Mouse (Mus musculus): ENCODE data around the gene Ncf1. TPM values are rescaled to one million over a fixed set of nuclear protein-coding genes. Genes with fewer than 3 reads are reported as not detected.

Gene Ncf1
- total and polyA plus RNA-seq, 3 experiments: 287 to 342 (median 302) TPM

DNA sequence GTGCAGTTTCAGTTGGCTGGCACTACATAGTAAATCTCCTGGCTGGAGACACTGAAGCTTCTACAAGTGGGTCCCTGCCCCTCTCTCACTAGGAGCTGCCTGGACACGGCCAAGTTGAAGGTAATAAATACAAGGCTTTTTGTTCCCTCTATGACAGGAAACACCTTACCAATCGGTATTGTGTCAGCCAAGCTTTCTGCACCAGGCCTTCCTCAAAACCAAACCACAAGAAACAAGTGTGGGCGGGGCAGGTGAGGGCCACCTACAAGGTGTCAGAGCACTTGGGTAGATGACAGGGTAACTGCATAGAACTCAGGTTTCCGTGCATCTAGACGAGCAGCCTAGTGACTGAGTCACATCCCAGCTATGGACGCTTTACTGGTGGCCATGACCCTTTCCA, 7.4 kb upstream of the Ncf1 start:
- peaks cover 36 to 60% of the 10 kb centered on the region in 2 experiments for H3K4me1 ChIP-seq (ENCODE audit: control insufficient read depth in 1 of 2, insufficient read depth in 2 of 2)
- peak overlapping the region; percentile 27 for H3K27ac ChIP-seq (ENCODE audit: insufficient read depth, low read depth)
- H3K4me3 ChIP-seq (replicated peaks in 1 of 3; ENCODE audit: low read depth in 2 of 3, low read length in 2 of 3, poor library complexity in 1 of 3): no peak overlapping the region
- H3K9ac ChIP-seq (ENCODE audit: insufficient read depth, low read depth): no peak overlapping the region
- no peaks in the 10 kb centered on the region for H3K79me2 ChIP-seq (replicated peaks; ENCODE audit: control insufficient read depth, extremely low read depth, insufficient read depth, poor library complexity, severe bottlenecking)
- TF ChIP-seq EP300 (IDR thresholded peaks at IDR 0.05; ENCODE audit: low read length) (peak; percentile 50; the same call in 1 of the 2 replicates), BHLHE40 (IDR thresholded peaks at IDR 0.05; ENCODE audit: low read depth, low read length) (no peak), E2F4 (IDR thresholded peaks at IDR 0.05; ENCODE audit: insufficient replicate concordance, low read depth, low read length) (0 out of 2 replicates have a peak, but pooled peaks have one; percentile 0), CHD2 (IDR thresholded peaks at IDR 0.05; ENCODE audit: low read length) (no peak), TCF12 (IDR thresholded peaks at IDR 0.05; ENCODE audit: low read depth, low read length) (peak; percentile 67), SMC3 (IDR thresholded peaks at IDR 0.05; ENCODE audit: low read depth, low read length) (no peak), TBP (conservative IDR thresholded peaks at IDR 0.05; ENCODE audit: low read depth, low read length) (no peak), ETS1 (conservative IDR thresholded peaks at IDR 0.05; ENCODE audit: low read depth, low read length) (0 out of 2 replicates have a peak, but pooled peaks have one; percentile 6), NRF1 (IDR thresholded peaks at IDR 0.05; ENCODE audit: low read depth, low read length) (no peak)
- in situ Hi-C loops (cut with MboI; ENCODE audit: low pct_ligation_motif_present, low pct_unique_long_range_greater_than_20kb, low sequenced_read_pairs): no loop called here
- H3K27me3 ChIP-seq (replicated peaks): no peaks in the 10 kb centered on the region
- dilution Hi-C loops (cut with MboI; ENCODE audit: extremely low pct_ligation_motif_present, extremely low pct_unique_long_range_greater_than_20kb, low sequenced_read_pairs): no loop called here
- peaks cover 49 to 65% of the 10 kb centered on the region in 2 experiments for H3K36me3 ChIP-seq (replicated peaks in 1 of 2; ENCODE audit: control insufficient read depth in 1 of 2, insufficient read depth in 1 of 2, low read length in 1 of 2)
- H3K9me3 ChIP-seq (replicated peaks; ENCODE audit: low read length): peaks cover 12% of the 10 kb centered on the region
- H3K4me2 ChIP-seq (ENCODE audit: insufficient read depth, low read depth, poor library complexity, severe bottlenecking): no peak overlapping the region
- DNase-seq (ENCODE audit: extremely low read depth): peak; percentile 73

DNA sequence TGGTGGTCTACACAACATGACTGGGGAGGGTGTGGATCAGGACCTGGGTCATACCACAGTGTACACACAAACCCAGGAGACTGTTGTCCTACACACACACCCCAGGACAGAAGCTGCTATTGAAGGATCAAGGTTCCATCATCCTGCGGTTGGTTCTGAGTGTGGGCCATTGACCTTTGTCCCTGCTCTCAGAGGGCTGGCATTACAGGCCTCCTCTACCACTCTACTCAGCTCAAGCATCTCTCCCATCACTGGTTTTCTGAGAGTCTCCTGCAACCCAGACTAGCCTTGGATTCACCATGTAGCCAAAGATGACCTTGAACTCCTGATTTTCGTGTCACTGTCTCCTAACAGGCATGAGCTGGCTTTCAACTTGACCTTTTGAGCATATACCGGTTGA, 6.8 kb upstream of the Ncf1 start:
- H3K9ac ChIP-seq (ENCODE audit: insufficient read depth, low read depth): no peak overlapping the region
- in situ Hi-C loops (cut with MboI; ENCODE audit: low pct_ligation_motif_present, low pct_unique_long_range_greater_than_20kb, low sequenced_read_pairs) (no loop called here), dilution Hi-C loops (cut with MboI; ENCODE audit: extremely low pct_ligation_motif_present, extremely low pct_unique_long_range_greater_than_20kb, low sequenced_read_pairs) (no loop called here)
- peak overlapping the region; percentile 27 for H3K27ac ChIP-seq (ENCODE audit: insufficient read depth, low read depth)
- H3K9me3 ChIP-seq (replicated peaks; ENCODE audit: low read length): peaks cover 12% of the 10 kb centered on the region
- H3K79me2 ChIP-seq (replicated peaks; ENCODE audit: control insufficient read depth, extremely low read depth, insufficient read depth, poor library complexity, severe bottlenecking): no peaks in the 10 kb centered on the region
- no peaks in the 10 kb centered on the region for H3K27me3 ChIP-seq (replicated peaks)
- TF ChIP-seq E2F4 (IDR thresholded peaks at IDR 0.05; ENCODE audit: insufficient replicate concordance, low read depth, low read length) (0 out of 2 replicates have a peak, but pooled peaks have one; percentile 25), ETS1 (conservative IDR thresholded peaks at IDR 0.05; ENCODE audit: low read depth, low read length) (no peak)
- peaks cover 44 to 59% of the 10 kb centered on the region in 2 experiments for H3K36me3 ChIP-seq (replicated peaks in 1 of 2; ENCODE audit: control insufficient read depth in 1 of 2, insufficient read depth in 1 of 2, low read length in 1 of 2)
- DNase-seq (ENCODE audit: extremely low read depth): no peak
- peaks cover 40 to 66% of the 10 kb centered on the region in 2 experiments for H3K4me1 ChIP-seq (ENCODE audit: control insufficient read depth in 1 of 2, insufficient read depth in 2 of 2)
- H3K4me3 ChIP-seq (replicated peaks in 1 of 3; ENCODE audit: low read depth in 2 of 3, low read length in 2 of 3, poor library complexity in 1 of 3): no peak overlapping the region
- H3K4me2 ChIP-seq (ENCODE audit: insufficient read depth, low read depth, poor library complexity, severe bottlenecking): no peak overlapping the region

DNA sequence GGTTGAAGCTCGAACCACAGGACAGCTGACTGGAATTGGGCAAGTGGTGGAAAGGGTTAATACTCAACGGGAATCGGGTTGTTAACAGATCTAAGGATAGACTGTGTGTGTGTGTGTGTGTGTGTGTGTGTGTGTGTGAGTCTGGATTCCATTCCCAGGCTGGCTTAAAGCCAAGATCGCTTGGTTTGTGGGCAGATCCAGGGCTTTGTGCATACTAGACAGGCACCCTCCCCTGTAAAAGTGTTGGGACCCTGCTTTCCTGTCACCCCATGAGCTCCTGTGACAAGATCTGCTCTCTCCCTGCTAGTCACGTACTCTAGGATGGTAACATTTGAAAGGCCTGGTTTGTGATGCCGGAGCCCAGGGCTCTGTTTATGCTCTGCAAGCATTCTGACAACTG, 5.7 kb upstream of the Ncf1 start:
- peaks cover 7% of the 10 kb centered on the region for H3K9me3 ChIP-seq (replicated peaks; ENCODE audit: low read length)
- TF ChIP-seq ELF1 (IDR thresholded peaks at IDR 0.05; ENCODE audit: low read depth, low read length) (no peak), RCOR1 (conservative IDR thresholded peaks at IDR 0.05; ENCODE audit: low read depth, low read length) (no peak), USF2 (conservative IDR thresholded peaks at IDR 0.05; ENCODE audit: low read depth, low read length) (no peak), JUN (IDR thresholded peaks at IDR 0.05; ENCODE audit: insufficient read depth, low read depth, low read length) (no peak), POLR2AphosphoS2 (IDR thresholded peaks at IDR 0.05; ENCODE audit: low read depth, low read length) (no peak), SMC3 (IDR thresholded peaks at IDR 0.05; ENCODE audit: low read depth, low read length) (no peak), RAD21 (IDR thresholded peaks at IDR 0.05; ENCODE audit: low read depth, low read length) (no peak), GABPA (IDR thresholded peaks at IDR 0.05; ENCODE audit: insufficient replicate concordance, low read depth, low read length) (no peak), JUND (conservative IDR thresholded peaks at IDR 0.05; ENCODE audit: low read depth, low read length) (no peak), MAX (IDR thresholded peaks at IDR 0.05; ENCODE audit: low read length) (no peak), MAFK (IDR thresholded peaks at IDR 0.05; ENCODE audit: insufficient replicate concordance, low read length) (no peak), ZMIZ1 (IDR thresholded peaks at IDR 0.05; ENCODE audit: low read depth, low read length) (no peak), NELFE (IDR thresholded peaks at IDR 0.05; ENCODE audit: low read depth, low read length) (no peak)
- no peaks in the 10 kb centered on the region for H3K27me3 ChIP-seq (replicated peaks)
- dilution Hi-C loops (cut with MboI; ENCODE audit: extremely low pct_ligation_motif_present, extremely low pct_unique_long_range_greater_than_20kb, low sequenced_read_pairs) (no loop called here), in situ Hi-C loops (cut with MboI; ENCODE audit: low pct_ligation_motif_present, low pct_unique_long_range_greater_than_20kb, low sequenced_read_pairs) (no loop called here)
- no peak overlapping the region for H3K4me3 ChIP-seq (replicated peaks in 1 of 3; ENCODE audit: low read depth in 2 of 3, low read length in 2 of 3, poor library complexity in 1 of 3)
- no peak for DNase-seq (ENCODE audit: extremely low read depth)
- H3K36me3 ChIP-seq (replicated peaks in 1 of 2; ENCODE audit: control insufficient read depth in 1 of 2, insufficient read depth in 1 of 2, low read length in 1 of 2): peaks cover 33 to 48% of the 10 kb centered on the region in 2 experiments
- H3K27ac ChIP-seq (ENCODE audit: insufficient read depth, low read depth): no peak overlapping the region
- H3K79me2 ChIP-seq (replicated peaks; ENCODE audit: control insufficient read depth, extremely low read depth, insufficient read depth, poor library complexity, severe bottlenecking): no peaks in the 10 kb centered on the region
- no peak overlapping the region for H3K4me2 ChIP-seq (ENCODE audit: insufficient read depth, low read depth, poor library complexity, severe bottlenecking)
- H3K9ac ChIP-seq (ENCODE audit: insufficient read depth, low read depth): no peak overlapping the region
- H3K4me1 ChIP-seq (ENCODE audit: control insufficient read depth in 1 of 2, insufficient read depth in 2 of 2): peaks cover 46 to 75% of the 10 kb centered on the region in 2 experiments
